Mouse (Mus musculus): ENCODE measurements at regions not wholly inside any gene's neighbourhood (a gene's known extent, or its start where the extent isn't known, plus 50 kb on each side); places are given as distances from the start of the nearest gene placed in this dataset.

- H3K27me3 ChIP-seq (ENCODE audit: control insufficient read depth, insufficient read depth, low read length) = peaks cover 2% of the 10 kb centered on the region; the same call in 1 of the 2 replicates
- H3K27ac ChIP-seq (ENCODE audit: low read depth, low read length) = no peak overlapping the region
- no peak for ATAC-seq (replicated peaks; ENCODE audit: insufficient number of reproducible peaks, low FRiP score, low TSS enrichment)
- H3K4me2 ChIP-seq = no peak overlapping the region
- no peaks in the 10 kb centered on the region for H3K9me3 ChIP-seq (replicated peaks; ENCODE audit: control insufficient read depth, low read length)
- 82% methylated on average over 5 of the region's 5 CpGs for WGBS (ENCODE audit: insufficient replicate concordance)
- no peaks in the 10 kb centered on the region for H3K4me1 ChIP-seq (ENCODE audit: control insufficient read depth, insufficient read depth, low read length)
- no peak overlapping the region for H3K9ac ChIP-seq (ENCODE audit: low read depth, low read length)
- H3K36me3 ChIP-seq (ENCODE audit: control insufficient read depth, insufficient read depth, low read length) = no peaks in the 10 kb centered on the region
- H3K4me3 ChIP-seq (ENCODE audit: low read depth, low read length) = no peak overlapping the region
Observed at GRCm38 (mm10) chr7:73031407-73031806, 343.9 kb upstream of the Rgma start.

DNA sequence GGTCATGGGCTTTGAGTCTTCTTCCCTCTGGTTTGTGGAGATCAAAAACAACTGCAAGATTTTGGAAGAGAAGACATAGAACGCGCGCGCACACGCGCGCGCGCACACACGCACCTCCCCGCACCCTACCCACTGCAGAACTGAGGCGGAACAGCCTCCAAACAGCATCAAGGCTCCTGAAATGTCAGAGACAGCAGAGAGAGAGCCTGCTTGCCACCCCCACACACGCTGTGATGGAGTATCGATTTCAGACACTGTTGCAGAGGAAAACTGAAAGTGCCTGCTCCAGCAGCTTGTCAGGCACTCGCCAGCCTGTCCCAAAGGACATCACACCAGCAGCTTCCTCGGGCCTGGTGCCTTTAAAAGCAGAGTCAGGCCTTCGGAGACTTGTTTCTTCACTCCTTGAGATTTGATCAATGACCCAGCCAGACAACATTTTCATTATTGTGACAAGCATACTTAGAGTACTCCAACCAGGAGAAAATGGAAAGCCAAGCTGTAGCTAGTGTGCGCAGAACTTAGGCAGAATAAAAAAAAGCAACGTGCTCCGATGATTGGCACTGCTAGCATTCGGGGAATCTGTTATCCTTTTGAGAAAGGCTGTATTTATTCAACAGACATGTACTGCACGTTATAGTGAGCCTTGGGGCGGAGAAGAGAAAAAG, 342.9 kb upstream of the Rgma start:
- Histone ChIP-seq H3K27ac (ENCODE audit: low read depth, low read length) (no peak overlapping the region), H3K27me3 (ENCODE audit: control insufficient read depth, insufficient read depth, low read length) (peaks cover 2% of the 10 kb centered on the region; the same call in 1 of the 2 replicates), H3K4me1 (ENCODE audit: control insufficient read depth, insufficient read depth, low read length) (no peaks in the 10 kb centered on the region), H3K4me2 (no peak overlapping the region), H3K9ac (ENCODE audit: low read depth, low read length) (no peak overlapping the region), H3K36me3 (ENCODE audit: control insufficient read depth, insufficient read depth, low read length) (no peaks in the 10 kb centered on the region), H3K4me3 (ENCODE audit: low read depth, low read length) (no peak overlapping the region), H3K9me3 (replicated peaks; ENCODE audit: control insufficient read depth, low read length) (no peaks in the 10 kb centered on the region)
- ATAC-seq (replicated peaks; ENCODE audit: insufficient number of reproducible peaks, low FRiP score, low TSS enrichment) = no peak
- 71% methylated on average over 23 of the region's 23 CpGs for WGBS (ENCODE audit: insufficient replicate concordance)

DNA sequence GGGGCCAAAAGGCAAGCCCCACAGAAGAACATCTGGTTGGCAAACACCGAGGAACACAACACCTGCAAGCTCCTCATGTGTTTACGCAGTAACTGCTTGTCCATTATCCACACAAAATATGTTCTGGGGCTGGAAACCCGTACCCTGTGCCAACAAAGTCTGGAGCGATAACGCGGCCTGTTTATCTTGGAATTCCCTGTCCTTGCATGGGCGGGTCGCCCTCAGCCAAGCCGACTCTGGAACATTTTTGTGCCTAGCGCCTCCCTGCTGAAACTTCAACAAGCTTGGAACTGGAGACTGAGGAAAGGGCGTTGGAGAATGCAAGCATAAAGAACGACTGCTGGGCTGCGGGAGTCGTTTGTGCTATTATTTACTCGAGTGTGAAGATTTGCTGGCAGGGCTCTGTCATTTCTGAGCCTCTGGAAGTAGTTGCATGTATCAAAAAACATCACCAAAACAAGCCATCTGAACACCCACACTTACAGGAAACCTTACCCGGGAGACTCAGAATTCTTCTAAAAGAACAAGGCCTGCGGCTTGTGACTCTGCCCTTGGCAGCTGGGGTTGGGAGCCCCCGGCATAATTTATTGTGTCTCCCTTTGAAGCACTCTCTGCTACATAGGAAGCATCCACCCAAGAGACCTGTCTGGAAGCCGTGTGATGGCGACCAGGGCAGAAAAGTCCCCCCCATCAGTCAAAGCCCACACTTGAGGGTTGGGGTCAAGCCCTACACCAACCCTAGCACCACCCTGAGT, 338.3 kb upstream of the Rgma start:
- H3K4me1 ChIP-seq (ENCODE audit: control insufficient read depth, insufficient read depth, low read length) = no peaks in the 10 kb centered on the region
- no peaks in the 10 kb centered on the region for H3K36me3 ChIP-seq (ENCODE audit: control insufficient read depth, insufficient read depth, low read length)
- H3K9me3 ChIP-seq (replicated peaks; ENCODE audit: control insufficient read depth, low read length) = no peaks in the 10 kb centered on the region
- ATAC-seq (replicated peaks; ENCODE audit: insufficient number of reproducible peaks, low FRiP score, low TSS enrichment) = 0 out of 2 replicates have a peak, but pooled peaks have one; percentile 26
- no peak overlapping the region for H3K4me2 ChIP-seq
- H3K9ac ChIP-seq (ENCODE audit: low read depth, low read length) = no peak overlapping the region
- H3K4me3 ChIP-seq (ENCODE audit: low read depth, low read length) = no peak overlapping the region
- 57% methylated on average over 20 of the region's 20 CpGs for WGBS (ENCODE audit: insufficient replicate concordance)
- H3K27ac ChIP-seq (ENCODE audit: low read depth, low read length) = no peak overlapping the region
- peaks cover 6% of the 10 kb centered on the region; the same call in 1 of the 2 replicates for H3K27me3 ChIP-seq (ENCODE audit: control insufficient read depth, insufficient read depth, low read length)

GRCm38 (mm10) chr7:73037638-73038037, 337.7 kb upstream of the Rgma start:
- Histone ChIP-seq H3K4me1 (ENCODE audit: control insufficient read depth, insufficient read depth, low read length) (no peaks in the 10 kb centered on the region), H3K9ac (ENCODE audit: low read depth, low read length) (no peak overlapping the region), H3K4me2 (no peak overlapping the region), H3K36me3 (ENCODE audit: control insufficient read depth, insufficient read depth, low read length) (no peaks in the 10 kb centered on the region), H3K27ac (ENCODE audit: low read depth, low read length) (no peak overlapping the region), H3K4me3 (ENCODE audit: low read depth, low read length) (no peak overlapping the region), H3K9me3 (replicated peaks; ENCODE audit: control insufficient read depth, low read length) (no peaks in the 10 kb centered on the region), H3K27me3 (ENCODE audit: control insufficient read depth, insufficient read depth, low read length) (peaks cover 6% of the 10 kb centered on the region; the same call in 1 of the 2 replicates)
- 85% methylated on average over 9 of the region's 9 CpGs for WGBS (ENCODE audit: insufficient replicate concordance)
- no peak for ATAC-seq (replicated peaks; ENCODE audit: insufficient number of reproducible peaks, low FRiP score, low TSS enrichment)

- H3K9me3 ChIP-seq (replicated peaks; ENCODE audit: control insufficient read depth, low read length) = no peaks in the 10 kb centered on the region
- no peaks in the 10 kb centered on the region for H3K4me1 ChIP-seq (ENCODE audit: control insufficient read depth, insufficient read depth, low read length)
- no peak for ATAC-seq (replicated peaks; ENCODE audit: insufficient number of reproducible peaks, low FRiP score, low TSS enrichment)
- no peak overlapping the region for H3K4me2 ChIP-seq
- 82% methylated on average over 4 of the region's 4 CpGs for WGBS (ENCODE audit: insufficient replicate concordance)
- H3K27me3 ChIP-seq (ENCODE audit: control insufficient read depth, insufficient read depth, low read length) = peaks cover 6% of the 10 kb centered on the region; the same call in 1 of the 2 replicates
- no peak overlapping the region for H3K9ac ChIP-seq (ENCODE audit: low read depth, low read length)
- no peak overlapping the region for H3K4me3 ChIP-seq (ENCODE audit: low read depth, low read length)
- H3K27ac ChIP-seq (ENCODE audit: low read depth, low read length) = no peak overlapping the region
- H3K36me3 ChIP-seq (ENCODE audit: control insufficient read depth, insufficient read depth, low read length) = no peaks in the 10 kb centered on the region
Observed at GRCm38 (mm10) chr7:73039921-73040320, 335.4 kb upstream of the Rgma start.

- Histone ChIP-seq H3K4me3 (ENCODE audit: low read depth, low read length) (no peak overlapping the region), H3K36me3 (ENCODE audit: control insufficient read depth, insufficient read depth, low read length) (no peaks in the 10 kb centered on the region), H3K4me2 (no peak overlapping the region), H3K4me1 (ENCODE audit: control insufficient read depth, insufficient read depth, low read length) (no peaks in the 10 kb centered on the region), H3K9ac (ENCODE audit: low read depth, low read length) (no peak overlapping the region), H3K9me3 (replicated peaks; ENCODE audit: control insufficient read depth, low read length) (no peaks in the 10 kb centered on the region), H3K27me3 (ENCODE audit: control insufficient read depth, insufficient read depth, low read length) (peaks cover 6% of the 10 kb centered on the region; the same call in 1 of the 2 replicates), H3K27ac (ENCODE audit: low read depth, low read length) (no peak overlapping the region)
- WGBS (ENCODE audit: insufficient replicate concordance) = 68% methylated on average over 3 of the region's 3 CpGs
- no peak for ATAC-seq (replicated peaks; ENCODE audit: insufficient number of reproducible peaks, low FRiP score, low TSS enrichment)
Observed at GRCm38 (mm10) chr7:73044316-73044715, 331.0 kb upstream of the Rgma start.

- Histone ChIP-seq H3K4me3 (ENCODE audit: low read depth, low read length) (no peak overlapping the region), H3K4me2 (no peak overlapping the region), H3K36me3 (ENCODE audit: control insufficient read depth, insufficient read depth, low read length) (no peaks in the 10 kb centered on the region), H3K27me3 (ENCODE audit: control insufficient read depth, insufficient read depth, low read length) (peaks cover 15% of the 10 kb centered on the region), H3K4me1 (ENCODE audit: control insufficient read depth, insufficient read depth, low read length) (no peaks in the 10 kb centered on the region), H3K9me3 (replicated peaks; ENCODE audit: control insufficient read depth, low read length) (no peaks in the 10 kb centered on the region), H3K27ac (ENCODE audit: low read depth, low read length) (no peak overlapping the region), H3K9ac (ENCODE audit: low read depth, low read length) (no peak overlapping the region)
- 77% methylated on average over 2 of the region's 2 CpGs for WGBS (ENCODE audit: insufficient replicate concordance)
- no peak for ATAC-seq (replicated peaks; ENCODE audit: insufficient number of reproducible peaks, low FRiP score, low TSS enrichment)
Observed at GRCm38 (mm10) chr7:73055891-73056290, 319.4 kb upstream of the Rgma start.

DNA sequence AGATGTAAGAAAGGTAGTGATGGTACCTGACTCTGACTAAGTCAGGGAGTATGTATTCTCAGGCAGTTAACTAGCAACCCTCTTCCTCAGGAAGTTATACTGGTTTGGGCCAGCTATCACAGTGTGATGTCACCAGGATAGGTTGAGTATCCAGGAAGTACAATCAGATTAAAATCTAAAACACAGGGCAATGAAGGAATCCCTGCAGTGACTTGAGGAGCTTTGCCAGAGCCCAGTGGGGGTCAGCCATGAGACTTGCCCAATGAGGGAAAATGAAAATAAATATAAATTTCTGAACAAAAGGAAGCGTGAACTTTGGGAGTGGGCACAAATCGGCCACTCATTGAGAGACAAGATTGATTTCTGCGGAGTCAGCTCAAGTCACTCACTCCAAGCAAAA, 311.8 kb upstream of the Rgma start:
- Histone ChIP-seq H3K27ac (ENCODE audit: low read depth, low read length) (no peak overlapping the region), H3K27me3 (ENCODE audit: control insufficient read depth, insufficient read depth, low read length) (peaks cover 52% of the 10 kb centered on the region)

More for the DNA sequence above, 311.8 kb upstream of the Rgma start:
- H3K9ac ChIP-seq (ENCODE audit: low read depth, low read length) = no peak overlapping the region
- WGBS (ENCODE audit: insufficient replicate concordance) = 68% methylated on average over 3 of the region's 3 CpGs
- no peak overlapping the region for H3K4me3 ChIP-seq (ENCODE audit: low read depth, low read length)
- no peaks in the 10 kb centered on the region for H3K36me3 ChIP-seq (ENCODE audit: control insufficient read depth, insufficient read depth, low read length)
- no peaks in the 10 kb centered on the region for H3K4me1 ChIP-seq (ENCODE audit: control insufficient read depth, insufficient read depth, low read length)
- ATAC-seq (replicated peaks; ENCODE audit: insufficient number of reproducible peaks, low FRiP score, low TSS enrichment) = no peak
- no peak overlapping the region for H3K4me2 ChIP-seq
- H3K9me3 ChIP-seq (replicated peaks; ENCODE audit: control insufficient read depth, low read length) = no peaks in the 10 kb centered on the region
